Mouse (Mus musculus) left cerebral cortex, postnatal 4 days (tissue): ENCODE data around the gene Cnksr3. TPM values are rescaled to one million over a fixed set of nuclear protein-coding genes. Genes with fewer than 3 reads are reported as not detected.

Source experiments
- DNase-seq: peaks from one replicate; pipeline ENCODE4 v3.0.0-alpha.2; 2022
- intact Hi-C: fragments of 180-260 bp; cut with DNase I; formaldehyde crosslinking; loops from one replicate; pipeline ENCODE4 v1.15.1; 2025
- total RNA-seq, 2 experiments: library from RNA; stranded (reverse); gene quantifications; 2 replicates each; pipeline ENCODE4 v1.2.3; 2021

The Cnksr3 gene
- total RNA-seq, 2 experiments from 2014 or later, result 4.0 to 4.7 TPM

DNA sequence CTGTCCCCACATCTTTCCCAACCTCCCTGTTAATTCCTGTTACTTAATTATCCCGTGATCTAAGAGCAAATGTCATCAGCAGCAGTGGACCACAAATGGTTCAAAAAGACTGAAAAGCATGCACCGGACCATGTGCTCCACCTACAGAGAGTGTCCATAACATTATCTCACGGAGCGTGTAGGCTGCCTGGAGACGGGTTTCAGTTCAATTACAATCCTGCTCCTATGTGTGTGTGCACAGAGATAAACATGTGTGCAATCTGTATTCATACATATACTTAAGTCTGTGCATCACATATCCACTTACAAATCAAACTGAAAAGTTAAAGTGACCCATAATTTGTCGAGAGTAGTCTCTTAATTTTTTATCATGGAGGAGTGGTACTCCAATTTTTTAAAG is 14.3 kb downstream of the Cnksr3 start:
- no peak for DNase-seq
- intact Hi-C loops, result no loop called here

DNA sequence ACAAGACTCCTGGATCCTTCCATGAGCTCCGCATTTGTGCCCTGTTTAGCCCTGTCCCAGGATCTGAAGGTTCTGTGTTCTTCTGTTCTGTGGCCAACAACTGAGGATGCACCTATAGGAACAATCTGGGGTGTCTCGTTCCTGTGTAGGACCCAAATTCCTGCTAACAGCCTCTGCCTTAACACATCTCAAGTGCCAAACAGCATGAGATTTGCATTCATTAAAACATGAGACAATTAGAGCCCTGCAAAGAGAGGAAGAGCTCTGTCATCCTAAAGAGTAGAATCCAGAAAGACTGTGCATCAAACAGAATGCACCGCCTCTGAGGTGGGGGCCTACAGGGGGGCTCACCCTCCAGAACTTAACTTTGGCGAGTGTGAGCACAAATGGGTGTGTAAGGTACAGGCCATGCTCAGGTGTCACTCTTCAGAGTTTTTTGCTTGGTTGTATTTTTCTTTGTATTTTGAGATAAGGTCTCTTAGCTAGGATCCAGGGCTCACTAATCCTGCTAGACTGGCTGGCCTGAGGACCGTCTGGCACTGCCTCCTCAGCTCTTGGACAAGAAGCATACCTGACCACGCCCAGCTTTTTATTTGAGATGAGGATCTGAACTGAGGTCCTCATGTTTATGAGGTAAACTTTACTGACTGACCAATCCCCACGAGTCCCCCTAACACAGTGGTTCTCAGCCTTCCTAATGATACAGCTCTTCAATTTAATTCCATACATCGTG is 15.2 kb downstream of the Cnksr3 start:
- no peak for DNase-seq
- intact Hi-C loops, result no loop called here

DNA sequence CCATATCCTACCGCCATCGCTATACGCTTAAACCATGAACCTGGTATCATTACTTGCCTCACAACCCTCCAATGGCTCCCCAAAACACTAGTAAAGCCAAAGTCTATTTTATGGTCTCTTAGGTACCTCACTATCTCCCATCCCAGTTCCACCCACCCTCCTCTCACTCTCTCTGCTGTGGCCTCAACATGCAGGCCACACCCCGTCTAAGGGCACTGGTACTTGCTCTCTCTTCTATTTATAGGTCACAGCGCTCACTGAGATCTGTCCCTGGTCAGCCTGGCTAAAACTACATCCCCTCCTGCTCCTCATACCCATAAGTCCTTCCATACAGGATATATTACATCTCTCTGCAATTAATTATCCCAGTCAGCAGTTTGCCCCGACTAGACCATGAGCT is 16.1 kb downstream of the Cnksr3 start:
- no peak for DNase-seq
- intact Hi-C loops, result no loop called here

- intact Hi-C loops, result no loop called here
- no peak for DNase-seq
Observed at GRCm38 (mm10) chr10:7191721-7192413, 20.2 kb downstream of the Cnksr3 start.

GRCm38 (mm10) chr10:7189194-7189593 is 22.8 kb downstream of the Cnksr3 start:
- intact Hi-C loops, result no loop called here

GRCm38 (mm10) chr10:7187881-7188280 is 24.2 kb downstream of the Cnksr3 start:
- intact Hi-C loops, result no loop called here
- no peak for DNase-seq

More at GRCm38 (mm10) chr10:7189194-7189593, 22.8 kb downstream of the Cnksr3 start:
- no peak for DNase-seq

- no peak for DNase-seq
- intact Hi-C loops, result no loop called here
Observed at GRCm38 (mm10) chr10:7186992-7187391, 25.0 kb downstream of the Cnksr3 start.

GRCm38 (mm10) chr10:7186018-7186417 is 26.0 kb downstream of the Cnksr3 start:
- intact Hi-C loops, result no loop called here
- DNase-seq, result no peak

DNA sequence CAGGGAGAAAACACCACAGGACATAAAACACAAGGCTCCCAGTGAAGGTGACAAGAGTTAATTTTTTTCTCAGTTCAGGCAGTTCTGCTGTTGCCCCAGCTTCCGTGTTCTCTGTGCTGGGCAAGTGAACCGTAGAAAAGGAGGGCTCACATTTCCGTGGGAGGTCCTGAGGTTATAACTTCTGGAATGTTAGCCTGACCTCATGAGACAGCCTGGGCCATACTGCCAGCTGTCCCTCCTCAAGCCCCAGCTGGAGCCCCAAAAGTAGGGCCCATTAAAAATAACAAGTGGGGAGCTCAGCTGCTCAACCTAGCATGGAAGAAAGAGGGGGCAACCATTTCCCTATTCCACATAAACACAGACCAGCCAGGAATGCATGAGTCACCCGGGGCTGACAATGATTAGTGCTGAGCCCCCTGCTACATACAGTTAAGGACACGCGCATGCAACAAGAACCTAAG is 28.8 kb downstream of the Cnksr3 start:
- intact Hi-C loops, result no loop called here
- no peak for DNase-seq

- intact Hi-C loops, result no loop called here
- DNase-seq, result peak; percentile 31
Observed at GRCm38 (mm10) chr10:7182555-7183170, 29.4 kb downstream of the Cnksr3 start.

- DNase-seq, result no peak
Observed at GRCm38 (mm10) chr10:7180296-7180695, 31.7 kb downstream of the Cnksr3 start.

DNA sequence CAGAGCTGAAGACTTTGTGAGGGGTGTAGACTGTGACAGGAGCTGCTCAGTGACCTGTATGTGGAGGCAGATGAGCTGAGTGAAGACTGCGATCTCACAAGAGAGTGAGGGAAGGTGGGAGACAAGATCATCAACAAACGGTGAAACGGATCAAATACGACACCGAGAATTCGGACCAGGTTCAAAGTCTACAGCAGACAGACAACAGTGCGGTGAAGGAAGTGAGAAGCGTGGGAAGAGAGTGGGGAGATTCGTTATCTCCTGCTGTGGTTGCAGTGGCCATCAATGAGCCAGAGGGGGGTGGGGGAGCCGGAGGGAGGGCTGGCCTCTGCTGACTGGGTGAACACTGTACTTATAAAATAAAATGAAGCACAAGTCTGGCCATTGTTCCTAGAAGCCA is 33.5 kb downstream of the Cnksr3 start:
- intact Hi-C loops, result no loop called here

More at GRCm38 (mm10) chr10:7180296-7180695, 31.7 kb downstream of the Cnksr3 start:
- intact Hi-C loops, result no loop called here

DNA sequence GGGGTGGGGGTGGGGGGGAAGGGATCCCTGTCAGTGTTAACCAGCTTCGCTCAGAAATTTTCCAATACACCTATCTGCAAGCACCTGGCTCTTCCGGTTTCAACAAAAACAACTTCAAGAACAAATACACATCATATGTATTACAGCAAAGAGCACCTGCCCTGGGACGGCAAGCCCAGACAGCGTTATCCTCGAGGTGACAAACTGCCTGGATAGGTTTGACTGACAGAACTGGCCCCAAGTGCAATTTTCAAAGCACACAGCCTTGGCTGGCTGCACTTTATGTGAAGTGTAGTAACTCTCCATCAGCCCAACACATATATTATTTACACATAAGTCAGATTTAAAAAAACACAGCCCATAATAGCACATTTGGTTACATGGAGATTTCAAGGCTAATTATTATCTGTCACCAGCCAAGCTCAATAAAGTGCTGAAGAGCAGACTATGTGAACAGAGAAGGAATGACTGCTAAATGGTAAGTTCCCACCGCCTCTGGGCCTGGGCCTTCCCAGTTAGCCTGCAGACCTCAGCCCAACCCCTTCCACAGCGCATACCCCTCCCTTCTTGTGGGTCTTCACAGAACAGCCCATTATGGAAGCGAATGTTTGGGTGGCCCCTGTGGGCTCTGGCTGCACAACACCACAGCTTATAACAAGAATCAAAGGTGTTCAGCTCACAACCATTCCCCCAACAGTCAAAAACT is 35.7 kb downstream of the Cnksr3 start:
- intact Hi-C loops, result no loop called here

More for the DNA sequence above, 33.5 kb downstream of the Cnksr3 start:
- no peak for DNase-seq

GRCm38 (mm10) chr10:7174480-7174879 is 37.6 kb downstream of the Cnksr3 start:
- no peak for DNase-seq
- intact Hi-C loops, result no loop called here

More for the DNA sequence above, 35.7 kb downstream of the Cnksr3 start:
- DNase-seq, result no peak

- intact Hi-C loops, result no loop called here
- no peak for DNase-seq
Observed at GRCm38 (mm10) chr10:7173098-7173497, 38.9 kb downstream of the Cnksr3 start.

DNA sequence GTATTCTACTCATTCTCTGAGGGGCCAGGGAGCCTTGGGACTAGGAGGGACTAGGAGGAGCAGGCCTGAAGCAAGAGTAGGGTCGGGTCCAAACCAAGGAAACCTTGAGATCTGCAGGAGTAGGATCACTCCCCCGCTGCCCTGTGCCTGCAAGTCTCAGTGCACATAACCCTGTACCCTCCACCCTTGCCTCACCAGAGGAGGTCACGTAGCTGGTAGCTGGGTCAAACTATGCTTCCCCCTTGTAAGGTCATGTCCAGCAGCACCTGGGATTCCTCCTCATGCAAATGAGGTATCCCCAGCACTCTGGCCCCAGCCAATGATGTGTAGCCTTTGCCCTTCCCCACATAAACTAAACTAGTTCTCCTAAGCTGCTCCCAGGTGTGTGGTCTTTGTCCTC is 41.6 kb downstream of the Cnksr3 start:
- intact Hi-C loops, result no loop called here
- DNase-seq, result no peak

DNA sequence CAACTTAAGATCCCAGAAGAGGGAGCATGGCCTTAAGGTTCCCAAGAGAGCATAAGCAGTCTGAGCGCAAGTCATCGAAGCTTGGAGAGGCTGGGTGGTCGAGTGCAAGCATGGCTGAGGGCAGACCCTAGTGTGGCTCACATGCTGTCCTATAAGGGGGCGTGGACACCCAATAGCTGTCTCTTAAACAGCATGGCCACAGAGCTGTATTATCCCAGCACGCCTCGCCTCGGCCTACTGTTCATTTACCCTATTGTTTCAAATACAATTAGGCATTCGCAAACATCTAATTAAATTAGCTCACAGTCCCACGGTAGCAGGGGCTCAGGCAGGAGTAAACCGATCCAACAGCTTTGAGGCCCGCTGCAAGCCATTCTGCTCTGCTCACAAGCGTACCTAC is 49.0 kb downstream of the Cnksr3 start:
- DNase-seq, result no peak
- intact Hi-C loops, result no loop called here

- intact Hi-C loops, result no loop called here
- peak; percentile 54 for DNase-seq
Observed at GRCm38 (mm10) chr10:7159061-7159511, 53.0 kb downstream of the Cnksr3 start.

- intact Hi-C loops, result no loop called here
- DNase-seq, result peak; percentile 39
Observed at GRCm38 (mm10) chr10:7158285-7159060, 53.6 kb downstream of the Cnksr3 start.

DNA sequence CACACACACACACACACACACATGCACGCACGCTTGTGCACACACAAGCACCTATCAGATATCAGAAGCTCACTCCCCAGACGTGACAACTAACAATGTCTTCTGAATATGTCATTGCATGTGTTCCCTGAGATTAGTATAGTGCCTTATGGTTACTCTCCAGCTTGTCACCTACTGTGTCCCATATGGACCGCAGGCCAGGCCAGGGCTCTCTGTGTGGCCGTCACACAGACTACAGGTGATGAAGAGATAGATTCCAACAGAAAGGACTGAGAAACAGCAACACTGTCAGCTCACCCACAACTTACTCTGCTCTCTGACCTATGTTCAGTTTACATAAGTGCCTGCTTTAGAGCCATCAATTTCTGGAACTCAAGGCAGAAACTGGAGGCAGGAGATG is 57.2 kb downstream of the Cnksr3 start:
- intact Hi-C loops, result no loop called here
- DNase-seq, result no peak
